Mouse (Mus musculus) urinary bladder, adult 18-20 months (tissue): Measurements from ENCODE around the gene Pld1.

ENCODE experiments used
- DNase-seq, 2 experiments: peaks; one replicate each; pipeline ENCODE4 v3.0.0; 2022; ENCODE audit warnings: low spot score in 2 of 2, mixed read lengths in 2 of 2

Pld1 gene

DNA sequence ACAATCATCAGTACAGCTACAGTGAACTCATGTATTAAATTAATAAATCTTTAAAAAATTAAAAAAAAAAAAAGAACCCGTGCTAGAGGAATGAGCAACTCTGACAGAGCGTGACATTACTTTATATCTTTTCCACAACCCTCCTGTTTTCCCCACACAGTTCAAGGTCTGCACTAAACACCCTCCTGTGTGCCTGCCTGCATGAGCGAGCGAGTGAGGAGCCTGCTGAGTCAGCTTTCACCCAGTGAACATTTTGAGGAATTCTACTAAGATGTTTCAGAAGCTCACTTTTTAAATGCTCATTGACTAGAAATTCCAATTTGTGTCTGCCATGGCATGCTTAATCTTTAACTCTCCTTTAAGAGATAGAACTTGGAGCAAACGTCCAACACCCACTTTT lies 109.1 kb downstream of the Pld1 start:
- no peak for DNase-seq

DNA sequence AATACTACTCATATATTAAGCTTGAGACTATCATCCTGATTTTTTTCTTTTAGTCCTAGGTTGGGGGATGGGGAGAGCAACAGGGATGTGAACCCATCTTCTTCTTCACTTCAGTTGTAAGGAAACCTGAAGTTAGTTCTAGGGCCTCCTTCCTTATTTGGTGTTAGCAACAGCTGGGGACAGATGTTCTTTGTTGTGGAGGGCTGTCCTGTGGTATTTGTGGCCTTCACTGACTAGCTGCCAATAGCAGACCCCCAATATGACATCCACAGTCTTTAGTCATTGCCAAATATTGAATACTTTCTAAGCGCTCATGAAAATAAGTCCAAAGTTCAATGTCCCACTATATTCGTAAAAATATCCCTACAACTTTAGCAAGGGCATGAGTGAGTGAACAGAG lies 111.0 kb downstream of the Pld1 start:
- no peak for DNase-seq

GRCm38 (mm10) chr3:28053076-28053475 lies 114.6 kb downstream of the Pld1 start:
- no peak for DNase-seq

GRCm38 (mm10) chr3:28060713-28061112 lies 122.2 kb downstream of the Pld1 start:
- no peak for DNase-seq

GRCm38 (mm10) chr3:28061155-28061554 lies 122.7 kb downstream of the Pld1 start:
- no peak for DNase-seq

- DNase-seq: no peak
These were observed 140.7 kb downstream of the Pld1 start for GRCm38 (mm10) chr3:28079211-28079610.

DNA sequence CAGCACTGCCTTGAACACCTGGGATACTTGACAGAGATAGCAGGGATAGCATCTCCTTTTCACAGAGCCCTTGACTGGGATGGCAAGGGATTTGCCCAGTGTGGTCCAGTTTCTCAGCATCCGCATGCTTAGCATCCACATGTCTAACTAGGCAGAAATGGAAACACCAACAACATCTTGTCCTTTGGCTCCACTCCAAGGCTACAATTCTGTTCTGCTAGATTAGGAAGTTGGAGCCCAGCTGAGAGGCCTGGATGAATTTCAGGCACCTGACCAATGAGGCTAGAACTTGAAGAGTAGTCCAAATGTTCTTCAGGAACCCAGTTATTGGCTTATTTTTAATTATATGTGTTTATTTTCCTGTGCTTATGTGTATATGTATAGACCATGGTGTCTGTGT lies 141.6 kb downstream of the Pld1 start:
- no peak for DNase-seq

GRCm38 (mm10) chr3:28081012-28081411 lies 142.5 kb downstream of the Pld1 start:
- DNase-seq: no peak

- no peak for DNase-seq
These were observed 144.7 kb downstream of the Pld1 start for GRCm38 (mm10) chr3:28083218-28083617.

- no peak for DNase-seq
These were observed 145.8 kb downstream of the Pld1 start for GRCm38 (mm10) chr3:28084281-28084680.

DNA sequence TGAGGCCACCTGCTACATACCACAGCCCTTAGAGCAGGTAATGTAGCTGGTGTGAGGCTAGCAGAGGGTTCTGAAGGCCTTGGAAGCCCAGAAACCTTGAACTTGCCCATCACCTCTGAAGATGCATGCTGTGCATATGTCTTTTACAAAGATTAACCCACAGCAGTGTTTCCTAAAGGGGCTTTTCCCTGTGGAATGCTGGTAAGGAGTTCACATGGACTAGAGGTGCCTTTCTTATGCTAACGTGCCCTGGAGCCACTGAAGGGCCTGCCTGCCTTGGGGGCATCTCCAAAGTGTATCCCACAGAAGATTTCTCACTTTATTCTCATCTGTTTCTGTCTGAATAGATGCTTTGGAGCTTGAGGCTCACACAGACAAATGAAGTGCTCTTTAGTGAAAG lies 152.8 kb downstream of the Pld1 start:
- DNase-seq: no peak

DNA sequence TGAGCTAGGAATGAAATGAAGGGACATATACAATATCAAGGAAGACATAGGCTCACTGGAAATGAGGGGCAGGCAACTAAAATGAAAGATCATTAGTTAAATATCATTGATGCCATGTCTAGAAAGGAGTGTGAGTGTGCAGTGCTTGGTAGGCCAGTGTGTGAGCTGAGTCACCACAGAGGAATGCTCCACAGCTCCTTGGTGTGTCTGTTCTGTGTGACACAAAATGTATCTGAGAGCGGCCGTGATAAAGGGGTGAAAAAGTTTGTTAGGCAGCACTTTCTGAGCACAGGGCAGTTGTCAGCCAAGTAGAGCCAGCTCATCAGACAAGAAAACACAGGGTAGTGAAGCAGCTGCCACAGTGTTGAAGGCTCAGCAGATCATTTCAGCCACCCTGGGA lies 153.2 kb downstream of the Pld1 start:
- DNase-seq: no peak

GRCm38 (mm10) chr3:28093684-28094302 lies 155.3 kb downstream of the Pld1 start:
- DNase-seq: no peak

GRCm38 (mm10) chr3:28095451-28095850 lies 157.0 kb downstream of the Pld1 start:
- DNase-seq: no peak

DNA sequence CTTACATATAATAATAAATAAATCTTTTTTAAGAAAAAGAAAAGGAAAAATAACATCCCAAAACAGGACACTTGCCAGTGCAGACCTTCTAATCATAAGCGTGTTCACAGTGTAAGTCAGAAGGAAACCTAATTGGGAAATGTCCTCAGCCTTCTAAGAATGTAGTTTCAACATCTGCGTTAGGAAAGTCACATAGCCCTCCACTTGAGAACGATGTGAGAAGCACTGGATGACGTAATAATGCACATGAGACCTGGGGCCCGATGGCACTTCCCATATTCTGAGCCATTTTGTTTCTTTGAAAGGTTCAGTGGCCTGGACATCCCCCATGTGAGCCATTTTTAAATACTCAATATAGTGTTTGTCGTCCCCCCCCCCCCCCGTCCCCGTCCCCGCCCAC lies 160.7 kb downstream of the Pld1 start:
- no peak for DNase-seq

DNA sequence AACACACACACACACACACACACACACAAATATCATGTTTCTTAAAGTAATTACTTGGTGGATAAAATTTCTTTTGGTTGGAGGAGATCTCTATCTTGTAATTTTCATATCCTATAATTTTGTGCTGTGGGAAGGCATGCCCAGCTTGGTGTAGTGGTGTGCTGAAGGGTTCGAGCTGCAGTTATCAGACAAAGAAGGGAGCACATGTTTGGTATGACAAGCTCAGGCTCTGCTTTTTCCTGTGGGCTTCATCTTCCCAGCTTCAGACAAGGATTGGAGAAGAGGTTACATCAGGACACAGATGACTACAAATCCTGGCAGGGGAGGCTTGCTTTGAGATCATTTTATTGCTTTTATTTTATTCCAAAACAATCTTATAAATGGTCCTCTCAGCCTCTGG lies 166.5 kb downstream of the Pld1 start:
- no peak for DNase-seq

- DNase-seq: peak; percentile 7 to 26
These were observed 169.0 kb downstream of the Pld1 start for GRCm38 (mm10) chr3:28107446-28108004.

- DNase-seq: peak; percentile 14 to 44
These were observed 173.0 kb downstream of the Pld1 start for GRCm38 (mm10) chr3:28111516-28111915.

DNA sequence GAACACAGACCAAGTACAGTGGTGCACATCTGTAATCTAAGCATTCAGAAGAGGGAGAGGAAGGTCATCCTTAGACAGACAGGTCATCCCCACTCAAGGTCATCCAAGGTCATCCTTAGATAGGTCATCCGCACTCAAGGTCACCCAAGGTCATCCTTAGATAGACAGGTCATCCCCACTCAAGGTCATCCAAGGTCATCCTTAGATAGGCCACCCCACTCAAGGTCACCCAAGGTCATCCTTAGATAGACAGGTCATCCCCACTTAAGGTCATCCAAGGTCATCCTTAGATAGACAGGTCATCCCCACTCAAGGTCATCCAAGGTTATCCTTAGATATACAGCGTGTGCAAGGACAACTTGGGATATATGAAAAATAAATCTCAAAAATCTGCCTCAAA lies 175.4 kb downstream of the Pld1 start:
- no peak for DNase-seq

DNA sequence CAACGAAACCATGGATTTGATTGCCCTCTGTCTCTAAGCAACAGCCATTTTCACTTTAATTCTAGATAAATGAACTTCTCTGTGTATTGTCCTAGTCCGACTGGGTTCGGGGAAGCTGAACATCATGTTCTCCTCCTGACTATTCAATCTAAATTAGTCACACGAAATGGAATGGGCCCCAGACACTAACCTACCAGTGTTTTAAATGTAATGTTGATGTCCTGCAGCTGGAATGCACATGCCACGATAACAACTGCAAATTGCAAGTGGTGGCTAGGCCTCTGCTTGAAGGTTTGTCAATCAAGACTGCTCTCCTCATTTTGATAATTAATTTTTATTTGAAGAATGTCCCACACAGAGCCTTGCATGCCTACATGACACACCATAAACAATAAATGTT lies 203.2 kb downstream of the Pld1 start:
- no peak for DNase-seq

DNA sequence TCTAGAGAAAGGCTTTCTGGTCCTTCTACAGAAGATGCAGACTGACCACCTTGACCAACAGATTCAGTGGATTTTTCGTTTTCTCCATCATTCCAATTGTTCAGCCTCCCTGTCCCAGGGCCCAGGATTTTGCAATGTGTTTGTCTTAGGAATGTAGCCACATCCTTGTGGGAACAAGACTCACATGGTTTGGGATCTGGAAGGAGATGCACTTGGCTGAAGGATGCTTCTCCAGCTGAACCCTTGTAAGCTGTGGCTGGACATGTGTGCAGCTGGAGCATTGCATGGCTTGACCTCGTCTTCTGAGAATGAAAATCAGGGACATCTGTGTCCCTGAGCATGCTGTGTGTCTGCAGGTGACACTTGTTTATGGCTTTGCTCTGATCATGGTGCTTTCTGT lies 203.6 kb downstream of the Pld1 start:
- peak in 1 of 2 experiments; percentile 43 for DNase-seq

DNA sequence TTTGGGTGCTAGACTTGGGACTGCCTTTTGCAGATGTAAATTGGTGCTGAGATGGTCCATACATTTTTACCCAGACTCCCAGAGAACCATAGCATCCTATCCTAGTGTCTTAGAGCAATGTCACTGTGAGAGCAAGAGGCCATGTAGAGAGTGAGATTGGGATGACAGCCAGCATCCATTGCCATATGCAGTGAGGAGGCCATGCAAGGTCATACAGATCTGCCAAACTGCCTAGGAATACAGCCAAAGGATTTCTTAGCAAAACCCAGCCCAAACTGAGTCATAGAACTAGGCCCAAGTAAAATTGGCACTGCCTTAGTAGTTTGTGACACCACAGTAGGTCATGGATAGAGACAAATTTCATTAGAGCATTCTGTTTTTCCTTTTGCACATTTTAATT lies 206.2 kb downstream of the Pld1 start:
- DNase-seq: peak in 1 of 2 experiments; percentile 11

DNA sequence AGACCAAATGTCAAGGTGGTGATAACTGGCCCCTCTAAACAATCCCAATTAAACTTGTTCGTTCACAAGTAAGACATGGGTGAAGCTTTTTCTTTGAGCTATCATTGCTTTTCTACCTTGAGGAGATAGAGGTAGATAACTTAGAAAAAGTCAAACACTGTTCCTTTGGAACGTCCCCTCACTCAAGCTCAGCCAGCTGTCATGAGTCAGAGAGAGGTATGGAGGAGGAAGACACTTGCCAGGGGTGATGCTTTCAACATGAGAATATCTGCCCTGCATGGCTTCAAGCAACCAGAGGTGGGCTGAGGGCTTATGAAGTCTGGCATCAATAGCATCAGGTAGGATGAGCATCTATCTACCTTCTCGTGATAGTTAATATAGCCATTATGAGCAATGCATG lies 207.0 kb downstream of the Pld1 start:
- no peak for DNase-seq

- DNase-seq: no peak
These were observed 211.3 kb downstream of the Pld1 start for GRCm38 (mm10) chr3:28149656-28150256.
